Mouse (Mus musculus): ENCODE measurements around the gene Ccdc3.
"Not testable (repeated sequence)": the region's sequence is repeated elsewhere in the genome, so short reads cannot be mapped to it uniquely, and the experiment has no call there.

The Ccdc3 gene

DNA sequence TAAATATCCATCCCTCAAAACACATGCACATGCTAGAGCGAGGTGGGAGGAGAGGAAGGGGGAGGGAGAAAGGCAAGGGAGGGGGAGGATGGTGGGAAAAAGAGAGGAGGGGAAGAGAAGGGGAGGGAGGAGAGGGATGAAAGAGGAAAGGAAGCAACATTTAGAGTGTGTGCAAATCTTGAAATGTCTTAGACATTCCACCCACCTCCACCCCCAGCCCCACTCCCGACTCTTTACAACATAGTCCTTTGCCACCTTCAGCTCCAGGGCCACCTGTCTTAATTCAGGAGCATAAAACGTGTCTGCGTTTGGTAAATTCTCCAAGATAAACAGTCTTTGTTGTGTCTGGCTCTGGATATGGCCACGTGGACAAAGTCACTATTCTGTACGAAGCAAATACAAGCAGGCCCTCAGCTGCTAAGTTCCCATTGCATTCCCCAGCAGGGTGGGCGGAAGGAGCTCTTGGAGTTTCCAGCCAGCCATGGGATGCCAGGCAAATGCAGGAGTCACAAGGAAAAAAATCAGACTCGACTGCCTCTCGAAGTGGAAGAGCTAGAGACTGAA lies 77.8 kb downstream of the Ccdc3 start:
- no peak for DNase-seq

DNA sequence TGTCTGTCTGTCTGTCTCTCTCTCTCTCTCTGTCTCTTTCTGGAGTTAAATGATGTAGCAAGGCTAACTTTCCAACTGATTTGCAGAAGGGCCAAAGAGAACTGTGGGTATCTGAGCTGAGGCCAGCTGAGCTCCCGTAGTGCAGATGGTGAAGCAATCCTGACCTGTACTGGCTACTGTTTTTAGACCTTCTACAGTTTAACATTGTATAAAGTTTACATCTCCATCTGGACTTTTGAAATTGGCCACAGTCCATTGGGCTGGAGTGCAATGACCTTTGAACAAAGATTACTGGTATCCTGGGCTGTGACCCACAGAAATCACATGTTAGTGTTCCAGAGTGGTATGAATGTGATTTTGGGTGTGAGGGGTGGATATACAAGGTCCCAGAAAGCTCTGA lies 81.6 kb downstream of the Ccdc3 start:
- DNase-seq: no peak

DNA sequence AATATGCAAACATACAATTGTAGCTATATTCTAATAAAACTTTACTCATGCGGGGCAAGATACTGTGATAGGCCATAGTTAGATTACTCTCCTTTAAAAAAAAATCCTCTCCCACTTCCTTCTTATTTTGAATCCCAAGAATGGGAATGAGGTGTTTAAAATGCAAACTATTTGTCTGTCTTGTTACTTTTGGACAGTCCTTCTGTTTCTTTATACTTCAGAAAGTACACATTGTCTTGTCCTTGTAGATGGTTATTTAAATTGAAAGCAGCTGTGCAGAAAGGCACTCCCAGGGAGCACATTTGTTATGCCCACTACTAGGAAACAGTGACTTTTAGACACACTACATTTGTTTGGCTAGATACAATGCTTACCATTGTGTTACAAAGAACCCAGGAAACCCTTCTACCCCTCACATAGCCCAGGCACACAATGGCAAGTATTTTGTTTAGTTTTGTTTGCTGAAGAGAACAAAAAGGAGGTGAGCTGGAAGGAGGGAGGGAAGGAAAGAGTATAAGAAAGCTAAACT lies 82.3 kb downstream of the Ccdc3 start:
- no peak for DNase-seq

DNA sequence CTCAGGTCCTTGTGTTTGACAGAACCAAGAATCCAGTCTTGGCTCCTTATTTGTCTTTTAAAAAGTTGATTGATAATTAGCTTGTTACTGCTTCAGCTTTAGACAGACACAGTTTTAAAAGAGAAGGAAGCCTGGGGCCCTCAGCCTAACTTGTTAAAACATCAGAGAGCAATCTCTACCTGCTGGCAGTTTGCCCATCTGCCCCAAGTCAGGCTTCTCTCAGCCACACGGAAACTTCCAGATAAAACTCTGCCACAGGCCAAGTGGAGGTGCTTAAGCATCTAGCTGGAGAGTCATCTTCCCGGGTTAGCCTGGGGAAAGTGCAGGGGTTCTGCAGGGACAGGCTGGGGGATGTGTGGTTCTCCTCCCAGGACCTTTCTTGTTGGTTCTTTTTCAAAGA lies 85.0 kb downstream of the Ccdc3 start:
- no peak for DNase-seq

DNA sequence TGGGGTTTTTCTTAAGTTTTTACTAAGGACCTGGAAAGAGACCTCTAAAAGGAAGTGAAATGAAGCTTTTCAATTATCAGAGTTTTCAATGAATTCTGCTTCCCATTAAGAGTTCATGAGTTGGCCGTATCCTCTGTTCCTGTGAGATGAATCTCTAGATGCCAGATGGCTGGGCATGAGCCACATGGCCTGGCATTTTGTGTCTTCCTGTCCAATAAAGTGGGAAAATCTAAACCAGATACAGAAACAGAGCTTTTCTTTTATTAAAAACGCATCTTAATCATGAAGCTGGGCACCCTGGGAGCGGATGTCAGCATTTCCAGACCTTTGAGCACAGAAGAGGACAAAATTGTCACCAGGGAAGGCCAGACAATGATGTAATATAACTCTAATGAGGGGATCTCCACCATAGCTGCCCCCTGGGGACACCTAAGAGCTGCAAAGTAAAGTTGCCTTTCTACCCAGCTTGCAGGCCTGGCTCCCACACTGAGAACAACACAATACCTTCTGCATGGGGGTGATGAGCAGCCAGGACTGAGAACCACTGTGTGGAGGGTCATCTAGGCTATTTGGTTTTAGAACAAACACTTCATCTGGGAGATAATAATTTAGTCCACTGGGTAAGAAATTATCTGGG lies 99.4 kb downstream of the Ccdc3 start:
- peak; percentile 25 for DNase-seq

DNA sequence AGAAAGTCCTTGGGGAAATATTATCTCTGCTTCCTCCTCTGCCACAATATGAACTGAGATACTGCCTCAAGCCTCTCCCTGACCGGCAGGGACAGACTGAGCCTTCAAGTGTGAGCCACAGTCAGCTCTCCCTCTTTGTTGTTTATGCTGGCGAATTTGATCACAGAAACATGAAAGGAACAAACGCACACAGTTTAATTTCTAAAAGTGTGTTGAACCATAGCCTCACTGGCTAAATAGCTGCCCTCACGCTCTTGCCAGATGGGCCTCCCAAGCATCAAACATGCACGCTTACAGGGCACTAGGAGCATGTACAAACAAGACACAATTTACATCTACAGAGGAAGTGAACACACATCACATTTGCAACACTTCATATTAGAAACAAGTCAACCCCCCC lies 100.3 kb downstream of the Ccdc3 start:
- no peak for DNase-seq

DNA sequence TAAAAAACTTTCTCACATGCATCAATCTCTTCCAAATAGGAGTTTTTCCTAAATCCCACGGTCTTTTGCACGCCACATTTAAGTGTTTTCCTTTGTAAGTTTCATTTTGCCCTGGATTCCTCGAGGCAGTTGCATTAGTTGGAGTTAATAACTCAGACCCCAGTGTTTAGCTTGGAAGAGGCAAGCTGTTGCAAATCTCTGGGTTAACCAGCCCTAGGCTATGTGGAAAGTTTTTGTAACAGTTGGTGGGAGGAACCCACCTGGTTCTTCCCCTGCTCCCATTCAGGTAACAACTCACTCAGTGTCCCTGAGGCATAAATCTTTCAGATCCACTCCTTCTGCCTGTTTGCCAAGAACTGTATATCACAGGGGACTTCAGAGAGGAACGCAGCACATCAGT lies 101.9 kb downstream of the Ccdc3 start:
- no peak for DNase-seq

DNA sequence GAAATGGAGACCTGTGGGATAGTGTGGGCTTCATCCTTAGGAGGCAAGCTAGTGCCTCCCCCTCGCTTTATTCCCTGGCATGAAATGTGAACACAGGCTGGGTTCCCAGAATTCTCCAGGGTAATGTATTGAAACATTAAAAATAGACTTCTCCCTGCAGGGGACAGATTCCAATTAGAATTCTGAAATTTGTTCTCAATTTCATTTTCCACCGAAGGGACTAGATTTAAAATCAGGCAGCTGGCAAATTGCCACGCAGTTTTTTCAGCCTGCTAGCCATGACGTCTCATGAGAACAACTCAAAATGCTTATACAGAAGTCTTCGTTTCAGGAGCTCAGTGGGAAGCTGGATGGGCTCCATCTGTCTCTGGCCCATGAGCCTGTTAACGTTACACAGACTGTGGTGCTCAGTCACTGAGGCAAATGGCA lies 103.9 kb downstream of the Ccdc3 start:
- peak; percentile 78 for DNase-seq

DNA sequence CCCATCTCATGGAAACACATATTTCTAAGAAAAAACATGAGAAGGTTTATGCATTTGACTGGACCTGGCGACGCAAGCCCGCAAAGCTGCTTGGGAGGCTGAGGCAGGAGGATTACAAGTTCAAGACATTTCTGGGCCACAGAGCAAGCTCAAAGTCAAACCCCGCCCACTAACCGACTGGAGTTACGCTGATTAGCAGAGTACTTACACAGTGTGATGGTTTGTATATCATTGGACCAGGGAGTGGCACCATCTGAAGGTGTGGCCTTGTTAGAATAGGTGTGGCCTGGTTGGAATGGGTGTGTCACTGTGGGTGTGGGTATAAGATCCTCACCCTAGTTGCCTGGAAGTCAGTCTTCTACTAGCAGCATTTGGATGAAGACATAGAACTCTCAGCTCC lies 111.6 kb downstream of the Ccdc3 start:
- DNase-seq: not testable (repeated sequence)

DNA sequence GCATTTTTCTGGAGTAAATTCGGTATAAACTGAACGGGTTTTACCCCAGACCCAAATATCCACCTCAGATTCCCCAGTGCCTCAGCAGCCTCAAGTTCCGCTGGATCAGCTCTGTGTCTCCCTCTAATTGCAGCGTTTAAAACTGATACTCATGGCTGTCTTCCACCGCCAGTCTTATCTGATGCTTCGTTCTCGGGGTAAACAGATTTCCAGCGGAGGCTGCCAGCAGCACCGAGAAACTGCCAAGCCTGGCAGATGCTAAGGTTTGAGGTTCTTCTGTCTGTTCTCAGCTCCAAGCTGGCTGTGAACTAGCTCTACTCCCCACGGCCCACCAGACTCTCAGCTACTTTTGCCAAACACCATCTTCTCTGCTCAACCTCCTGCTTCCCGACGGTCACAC lies 112.4 kb downstream of the Ccdc3 start:
- DNase-seq: peak; percentile 89

DNA sequence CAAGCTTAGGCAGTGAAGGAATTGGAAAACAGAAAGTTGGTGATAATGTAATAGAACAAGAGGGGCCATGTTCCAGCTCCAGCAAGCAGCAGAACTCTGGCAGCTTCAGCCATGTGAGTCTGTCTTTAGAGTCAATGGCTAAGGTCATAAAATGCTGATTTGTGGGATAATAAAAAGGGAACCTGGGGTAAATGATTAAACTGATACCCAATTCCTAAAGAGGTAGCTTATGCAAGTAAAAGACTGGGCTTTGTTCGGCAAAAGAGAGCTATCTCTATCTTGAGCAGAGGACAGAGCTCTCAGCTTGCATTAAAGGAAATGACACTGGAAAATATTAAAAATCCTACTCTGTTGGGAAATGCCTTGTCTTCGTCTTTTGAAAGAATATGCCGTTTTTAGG lies 120.7 kb downstream of the Ccdc3 start:
- DNase-seq: no peak

DNA sequence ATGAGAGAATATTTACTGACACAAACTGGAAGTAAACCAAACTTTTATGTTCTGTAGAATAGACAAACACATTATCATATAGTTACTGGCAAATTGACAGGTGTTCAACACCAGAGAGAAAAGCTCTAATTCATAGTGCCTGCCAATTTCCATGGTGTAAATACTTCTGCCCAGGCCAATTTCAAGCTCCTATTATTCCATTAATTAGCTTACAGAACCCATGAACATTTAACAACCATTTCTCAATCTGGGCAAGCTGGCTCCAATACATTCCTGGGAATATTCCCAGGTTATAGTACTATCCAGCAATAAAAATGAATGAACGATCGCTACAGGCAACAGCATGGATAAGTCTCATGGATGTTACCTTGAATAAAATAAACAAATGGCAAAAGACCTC lies 124.7 kb downstream of the Ccdc3 start:
- DNase-seq: peak; percentile 22

DNA sequence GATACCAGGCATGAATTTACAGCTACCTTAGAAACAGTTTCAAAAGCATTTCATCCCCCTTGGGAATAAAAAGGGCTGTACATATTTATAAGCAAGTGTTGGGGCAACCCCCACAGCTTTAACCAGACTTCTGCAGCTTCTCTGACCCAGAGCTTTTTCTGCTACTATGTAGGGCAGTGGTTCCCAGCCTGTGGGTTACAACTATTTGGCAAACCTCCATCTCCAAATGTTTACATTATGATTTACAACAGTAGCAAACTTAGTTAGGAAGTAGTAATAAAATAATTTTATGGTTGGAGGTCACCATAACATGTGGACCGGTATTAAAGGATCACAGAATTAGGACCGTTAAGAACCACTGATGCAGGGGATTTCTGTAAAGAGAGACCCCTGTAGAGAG lies 130.4 kb downstream of the Ccdc3 start:
- no peak for DNase-seq

All from layer of hippocampus, adult 9-11 months (tissue).